Mouse (Mus musculus): ENCODE data around the gene Rac1.

GRCm38 (mm10) chr5:143487193-143487592, 40.6 kb downstream of the Rac1 start:
- TF ChIP-seq CTCF (IDR thresholded peaks at IDR 0.05; ENCODE audit: control insufficient read depth, insufficient read depth, insufficient replicate concordance, low read depth, low read length) (no peak), POLR2A (IDR thresholded peaks at IDR 0.05; ENCODE audit: control insufficient read depth, low read depth, low read length) (no peak)
